Mouse (Mus musculus) ES-E14 (cell line): ENCODE results near the gene Slu7. TPM values are rescaled to one million over a fixed set of nuclear protein-coding genes. Genes with fewer than 3 reads are reported as not detected.

Source experiments
- DNase-seq: peaks from one replicate; pipeline ENCODE4 v3.0.0-alpha.2; 2013; ENCODE audit warnings: low read depth, low spot score
- H3K27ac ChIP-seq: 2 replicates; pipeline ENCODE4 v1.5.1; 2012; ENCODE audit warnings: low read depth, mild to moderate bottlenecking, low read length, moderate library complexity, mixed read lengths; ENCODE audit not compliant: poor library complexity, insufficient read depth, severe bottlenecking
- H3K36me3 ChIP-seq: 2 replicates; pipeline ENCODE4 v1.6.1; 2012; ENCODE audit warnings: mild to moderate bottlenecking, low read length, moderate library complexity, mixed read lengths; ENCODE audit not compliant: control insufficient read depth, poor library complexity, insufficient read depth, severe bottlenecking
- H3K4me1 ChIP-seq, 2 experiments: fragments of 150-350 bp in 1 of 2; sonication (generic) in 1 of 2; 2 replicates each; pipeline ENCODE4 v1.6.1; 2012; ENCODE audit warnings: low read length in 2 of 2, mild to moderate bottlenecking in 1 of 2, mixed read lengths in 1 of 2; ENCODE audit not compliant: control insufficient read depth in 2 of 2, insufficient read depth in 2 of 2, poor library complexity in 1 of 2
- H3K4me3 ChIP-seq, 2 experiments: fragments of 150-350 bp in 1 of 2; sonication (generic) in 1 of 2; 2 replicates each; pipeline ENCODE4 v1.5.1; 2012; ENCODE audit warnings: low read length in 2 of 2, low read depth in 1 of 2, mild to moderate bottlenecking in 1 of 2, mixed read lengths in 1 of 2; ENCODE audit not compliant: insufficient read depth in 1 of 2, poor library complexity in 1 of 2, severe bottlenecking in 1 of 2
- H3K9ac ChIP-seq: 2 replicates; pipeline ENCODE4 v1.6.1; 2012; ENCODE audit warnings: low read depth, mild to moderate bottlenecking, low read length, mixed read lengths; ENCODE audit not compliant: poor library complexity, insufficient read depth, severe bottlenecking
- H3K9me3 ChIP-seq: fragments of 150-350 bp; sonication (generic); 2 replicates; pipeline ENCODE4 v1.6.1; 2012; ENCODE audit warnings: low read depth, mild to moderate bottlenecking, low read length; ENCODE audit not compliant: control insufficient read depth, insufficient read depth
- CHD2 ChIP-seq: IDR thresholded peaks from 2 replicates; pipeline ENCODE4 v1.6.1; 2014; ENCODE audit warnings: mild to moderate bottlenecking, low read depth, low read length, inconsistent platforms
- HCFC1 ChIP-seq: IDR thresholded peaks from 2 replicates; pipeline ENCODE4 v1.6.1; 2012; ENCODE audit warnings: low read length, inconsistent platforms, borderline replicate concordance; ENCODE audit not compliant: insufficient read depth
- MAFK ChIP-seq: IDR thresholded peaks from 2 replicates; pipeline ENCODE4 v1.6.1; 2014; ENCODE audit warnings: mild to moderate bottlenecking, low read depth, low read length, inconsistent platforms; ENCODE audit not compliant: insufficient read depth
- ZC3H11A ChIP-seq: IDR thresholded peaks from 2 replicates; pipeline ENCODE4 v1.6.1; 2012; ENCODE audit warnings: low read depth, mild to moderate bottlenecking, inconsistent platforms, low read length, borderline replicate concordance
- ZNF384 ChIP-seq: IDR thresholded peaks from 2 replicates; pipeline ENCODE4 v1.6.1; 2012; ENCODE audit warnings: low read depth, low read length, inconsistent platforms
- in situ Hi-C, 2 experiments: fragments of 600-800 bp; cut with MboI; formaldehyde crosslinking; loops; one replicate each; pipeline ENCODE4 v1.15.1; 2025; ENCODE audit warnings: low sequenced_read_pairs in 2 of 2, inconsistent platforms in 1 of 2; ENCODE audit not compliant: unreplicated experiment in 2 of 2
- total RNA-seq: library from RNA; depleted of rRNA; stranded (reverse); fragments of 300-350 nt; gene quantifications from 2 replicates; pipeline ENCODE4 v1.2.3, GENCODE M21; 2012

Slu7 gene
- total RNA-seq, 1 experiment = 28.8 TPM

- Histone ChIP-seq H3K4me1 (no peaks in the 10 kb centered on the region), H3K36me3 (peaks cover 3% of the 10 kb centered on the region), H3K9ac (no peak overlapping the region), H3K9me3 (no peaks in the 10 kb centered on the region), H3K4me3 (no peak overlapping the region), H3K27ac (no peak overlapping the region)
- TF ChIP-seq CHD2 (no peak), HCFC1 (no peak), MAFK (no peak), ZC3H11A (no peak), ZNF384 (no peak)
- in situ Hi-C loops = no loop called here
- DNase-seq = no peak
Measured at GRCm38 (mm10) chr11:43451322-43451721, 17.8 kb downstream of the Slu7 start.

- Histone ChIP-seq H3K4me3 (no peak overlapping the region), H3K27ac (no peak overlapping the region), H3K36me3 (peaks cover under 1% of the 10 kb centered on the region; the same call in 1 of the 2 replicates), H3K4me1 (no peaks in the 10 kb centered on the region), H3K9me3 (no peaks in the 10 kb centered on the region), H3K9ac (no peak overlapping the region)
- no peak for DNase-seq
- TF ChIP-seq ZC3H11A = no peak
- no peak for TF ChIP-seq MAFK
- TF ChIP-seq CHD2 = no peak
- TF ChIP-seq ZNF384 = no peak
- TF ChIP-seq HCFC1 = no peak
- in situ Hi-C loops = no loop called here
Measured at GRCm38 (mm10) chr11:43452266-43452665, 18.7 kb downstream of the Slu7 start.

GRCm38 (mm10) chr11:43463204-43463603 is 29.7 kb downstream of the Slu7 start:
- Histone ChIP-seq H3K9me3 (no peaks in the 10 kb centered on the region), H3K27ac (no peak overlapping the region), H3K9ac (no peak overlapping the region), H3K4me3 (no peak overlapping the region), H3K4me1 (no peaks in the 10 kb centered on the region), H3K36me3 (no peaks in the 10 kb centered on the region)
- in situ Hi-C loops = no loop called here
- TF ChIP-seq HCFC1 (no peak), MAFK (no peak), ZC3H11A (no peak), ZNF384 (no peak), CHD2 (no peak)
- DNase-seq = no peak

- H3K4me3 ChIP-seq = no peak overlapping the region
- peaks cover 0 to 4% of the 10 kb centered on the region in 2 experiments; a peak in 1 of 4 replicates for H3K4me1 ChIP-seq
- no peak for TF ChIP-seq MAFK
- TF ChIP-seq ZC3H11A = no peak
- TF ChIP-seq HCFC1 = no peak
- TF ChIP-seq CHD2 = no peak
- TF ChIP-seq ZNF384 = no peak
- no peaks in the 10 kb centered on the region for H3K9me3 ChIP-seq
- DNase-seq = no peak
- no peak overlapping the region for H3K27ac ChIP-seq
- in situ Hi-C loops = no loop called here
- no peaks in the 10 kb centered on the region for H3K36me3 ChIP-seq
- no peak overlapping the region for H3K9ac ChIP-seq
Measured at GRCm38 (mm10) chr11:43470118-43470517, 36.6 kb downstream of the Slu7 start.
